Mouse (Mus musculus) sigmoid colon, adult 10 weeks (tissue): Measurements from ENCODE around the gene Notch2. TPM values are rescaled to one million over a fixed set of nuclear protein-coding genes. Genes with fewer than 3 reads are reported as not detected.

Experiments used
- polyA plus RNA-seq: library from polyadenylated mRNA; stranded (reverse); fragments of 350-450 nt; fragmentation: Illumina TruSeq; extraction: RNeasy Lipid Tissue Mini Kit (QIAGEN cat#74804); gene quantifications from one replicate; pipeline ENCODE4 v1.2.3, GENCODE M21; 2014; ENCODE audit warnings: low read depth, low replicate concordance

The Notch2 gene
- 4.7 TPM for polyA plus RNA-seq

DNA sequence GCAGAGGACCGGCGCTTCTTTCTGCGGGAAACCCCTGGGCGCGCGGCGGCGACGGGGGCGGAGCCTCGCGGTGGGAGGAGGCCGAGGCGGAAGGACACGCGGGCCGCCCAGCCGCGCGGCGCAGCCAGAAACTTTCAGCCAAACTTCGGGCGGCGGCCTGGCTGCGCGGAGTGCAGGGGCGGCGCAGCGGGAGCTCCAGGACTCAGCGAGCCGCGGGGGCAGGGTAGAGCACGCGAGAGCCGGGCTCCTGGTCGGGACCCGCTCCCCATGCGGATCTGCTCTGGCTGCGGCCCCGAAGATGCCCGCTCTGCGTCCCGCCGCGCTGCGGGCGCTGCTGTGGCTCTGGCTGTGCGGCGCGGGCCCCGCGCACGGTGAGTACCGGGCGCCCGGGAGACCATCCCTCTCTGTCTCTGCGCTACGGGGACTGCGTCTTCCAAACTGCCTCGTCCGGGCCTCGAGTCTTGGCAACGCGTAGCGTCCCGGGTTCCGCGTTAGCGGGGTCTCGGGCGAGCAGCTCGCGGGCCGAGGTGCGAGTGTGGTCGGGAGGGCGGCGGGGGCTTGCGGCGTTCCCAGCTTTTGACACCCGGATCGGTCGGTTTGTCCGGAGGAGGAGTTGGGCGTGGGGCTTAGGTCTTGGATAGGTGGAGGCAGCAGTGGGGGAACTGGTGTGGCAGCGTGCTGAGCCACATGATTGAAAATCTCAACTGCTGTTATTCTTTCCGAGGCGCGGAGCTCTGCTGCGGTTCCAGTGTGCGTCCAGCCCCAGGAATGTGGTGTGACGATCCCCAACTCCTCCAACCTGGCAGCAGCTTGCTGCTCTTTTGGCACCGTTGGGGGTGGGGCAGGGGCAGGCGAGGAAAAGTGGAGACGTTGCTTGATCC, at the start of gene Notch2:
TSS of gene Notch2 (plus strand) at position 127 of the 881 bp plus-strand sequence.

DNA sequence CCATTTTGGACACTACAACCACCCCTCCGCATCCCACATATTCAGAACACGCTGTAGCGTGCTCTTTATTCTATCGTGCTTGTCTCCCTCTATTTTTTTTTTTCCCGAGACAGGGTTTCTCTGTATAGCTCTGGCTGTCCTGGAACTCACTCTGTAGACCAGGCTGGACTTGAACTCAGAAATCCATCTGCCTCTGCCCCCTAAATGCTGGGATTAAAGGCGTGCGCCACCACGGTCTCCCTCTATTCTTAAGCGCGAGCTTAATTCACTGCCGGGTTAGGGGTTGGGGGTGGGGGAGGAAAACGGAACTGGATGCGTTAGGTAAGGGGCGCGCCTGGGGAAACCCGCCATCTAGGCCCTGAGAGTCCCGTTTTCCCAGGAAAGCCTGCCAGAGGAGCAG, 147.0 kb downstream of the Notch2 start, which contains the start of gene Adam30:
TSS of gene Adam30 (plus strand) at position 301 of the 400 bp plus-strand sequence.

Other genes with a start within 250 kb of the Notch2 start
- 64.9 TPM for gene Pde4dip, start 124.8 kb upstream of the Notch2 start, polyA plus RNA-seq
- 73.1 TPM for gene Sec22b, start 112.3 kb upstream of the Notch2 start, polyA plus RNA-seq
- not detected for gene Adam30, start 147.1 kb downstream of the Notch2 start, polyA plus RNA-seq
- 441 TPM for gene Reg4, start 208.6 kb downstream of the Notch2 start, polyA plus RNA-seq